29 mouse cellular contexts compared by ENCODE assay signal in the genomic region with DNA sequence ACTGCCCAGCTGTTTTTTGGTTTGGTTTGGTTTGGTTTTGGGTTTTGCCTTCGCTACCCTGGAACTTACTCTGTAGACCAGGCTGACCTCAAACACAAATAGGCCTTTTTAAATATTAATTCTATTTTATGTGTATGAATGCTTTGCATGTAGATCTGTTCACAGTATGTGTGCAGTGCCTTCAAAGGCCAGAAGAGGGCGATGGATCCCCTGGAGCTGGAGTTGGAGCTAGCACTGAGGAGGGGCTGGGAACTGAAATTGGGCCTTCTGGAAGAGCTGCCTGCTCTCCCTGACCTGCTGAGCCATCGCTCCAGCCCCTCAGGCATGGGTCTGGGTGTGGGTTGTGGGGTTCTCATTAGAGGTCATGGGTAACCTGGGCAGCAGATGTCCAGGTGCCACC. TPM values are rescaled to one million over a fixed set of nuclear protein-coding genes. Genes with fewer than 3 reads are reported as not detected.
DNase-seq lines count a peak whose midpoint lies in the region; ATAC-seq and TF ChIP-seq lines count a peak whose summit lies in the region.
"Had no signal": no experiment of that assay in that cellular context is flagged by ENCODE, and none has a peak within 500 bp of the region (broad histone marks: within the 10 kb centered on the region; RNA-seq: fewer than 3 reads in every experiment).

No protein-coding gene starts in this region.

- peak; percentile 14; the same call in 1 of the 2 replicates for TF ChIP-seq RAD21 in MEL (IDR thresholded peaks at IDR 0.05; ENCODE audit: low read depth, low read length)

- TF ChIP-seq POLR2A in heart, adult 2 months (IDR thresholded peaks at IDR 0.05; ENCODE audit: insufficient read depth, low read depth, low read length): no peak
- TF ChIP-seq POLR2A in MEL (IDR thresholded peaks at IDR 0.05; ENCODE audit: control insufficient read depth in 1 of 2, insufficient read depth in 1 of 2, low read depth in 1 of 2, low read length in 2 of 2, poor library complexity in 1 of 2): no peak

- no peaks in the 10 kb centered on the region for H3K36me3 ChIP-seq in heart, adult 2 months (ENCODE audit: control insufficient read depth, insufficient read depth, low read length)
- peaks cover 14% of the 10 kb centered on the region for H3K36me3 ChIP-seq in heart, embryonic 10.5 days
- no peaks in the 10 kb centered on the region for H3K36me3 ChIP-seq in liver, embryonic 14.5 days (replicated peaks; ENCODE audit: control insufficient read depth, insufficient read depth, low read depth)
- peaks cover 13% of the 10 kb centered on the region for H3K36me3 ChIP-seq in liver, embryonic 12.5 days
- peaks cover 7% of the 10 kb centered on the region for H3K36me3 ChIP-seq in E14TG2a.4 (ENCODE audit: insufficient read depth, low read length)
- H3K36me3 ChIP-seq in MEL (ENCODE audit: control insufficient read depth in 1 of 2, insufficient read depth in 2 of 2, low read length in 2 of 2): peaks cover 0 to 33% of the 10 kb centered on the region in 2 experiments; a peak in 2 of 4 replicates
- H3K36me3 ChIP-seq: neural tube, embryonic 13.5 days had no signal

- peaks cover 2% of the 10 kb centered on the region for H3K4me1 ChIP-seq in heart, adult 2 months (ENCODE audit: control insufficient read depth, insufficient read depth, low read length)
- peaks cover 22% of the 10 kb centered on the region for H3K4me1 ChIP-seq in heart, embryonic 10.5 days
- peaks cover 25 to 30% of the 10 kb centered on the region in 2 experiments for H3K4me1 ChIP-seq in liver, embryonic 14.5 days (replicated peaks; ENCODE audit: control insufficient read depth in 2 of 2, insufficient read depth in 2 of 2, low read length in 1 of 2)
- H3K4me1 ChIP-seq in liver, embryonic 12.5 days: peaks cover 54% of the 10 kb centered on the region
- H3K4me1 ChIP-seq in E14TG2a.4 (replicated peaks; ENCODE audit: low read depth, low read length) (peaks cover 28% of the 10 kb centered on the region), MEL (ENCODE audit: control insufficient read depth in 1 of 2, insufficient read depth in 2 of 2, low read length in 2 of 2) (peaks cover 22 to 33% of the 10 kb centered on the region in 2 experiments)
- H3K4me1 ChIP-seq: embryonic facial prominence, embryonic 13.5 days; hindbrain, embryonic 10.5 days had no signal

- 0 out of 2 replicates have a peak, but pooled peaks have one; percentile 8 for TF ChIP-seq CTCF in heart, adult 2 months (IDR thresholded peaks at IDR 0.05)
- peak; percentile 53 for TF ChIP-seq CTCF in liver, embryonic 14.5 days (IDR thresholded peaks at IDR 0.05; ENCODE audit: low read depth)
- TF ChIP-seq CTCF in E14TG2a.4 (conservative IDR thresholded peaks at IDR 0.05; ENCODE audit: low read length): peak; percentile 53
- peak; percentile 30 to 46 (median 38); a peak in 4 of 6 replicates for TF ChIP-seq CTCF in MEL (IDR thresholded peaks at IDR 0.05 in 2 of 3, conservative IDR thresholded peaks at IDR 0.05 in 1 of 3; ENCODE audit: control insufficient read depth in 1 of 3, insufficient read depth in 1 of 3, low read depth in 2 of 3, low read length in 3 of 3, poor library complexity in 1 of 3, severe bottlenecking in 1 of 3)

- WGBS in heart, adult 2 months: 92% methylated on average over 3 of the region's 3 CpGs
- WGBS in heart, embryonic 10.5 days: 88% methylated on average over 3 of the region's 3 CpGs
- 72% methylated on average over 3 of the region's 3 CpGs for WGBS in liver, embryonic 14.5 days (ENCODE audit: insufficient replicate concordance)
- 79% methylated on average over 3 of the region's 3 CpGs for WGBS in liver, embryonic 12.5 days (ENCODE audit: insufficient replicate concordance)

- H3K79me2 ChIP-seq in heart, adult 2 months (replicated peaks; ENCODE audit: control insufficient read depth, insufficient read depth, low read length): peaks cover 11% of the 10 kb centered on the region
- H3K79me2 ChIP-seq in MEL (ENCODE audit: control insufficient read depth, insufficient read depth, low read length, poor library complexity): no peaks in the 10 kb centered on the region

- no peak for ATAC-seq in liver, embryonic 14.5 days (ENCODE audit: insufficient read depth)
- ATAC-seq in liver, embryonic 12.5 days: no peak
- ATAC-seq: forebrain, embryonic 13.5 days had no signal

- H3K9ac ChIP-seq in heart, adult 2 months (ENCODE audit: low read depth, low read length): no peak overlapping the region
- H3K9ac ChIP-seq in liver, embryonic 14.5 days (replicated peaks): no peak overlapping the region
- no peak overlapping the region for H3K9ac ChIP-seq in liver, embryonic 12.5 days
- H3K9ac ChIP-seq in MEL (ENCODE audit: control insufficient read depth, low read depth, low read length, poor library complexity, severe bottlenecking): no peak overlapping the region
- H3K9ac ChIP-seq: embryonic facial prominence, embryonic 13.5 days; forebrain, embryonic 13.5 days; heart, embryonic 12.5 days; limb, embryonic 13.5 days; neural tube, embryonic 13.5 days had no signal

- no peak for TF ChIP-seq EP300 in heart, adult 2 months (IDR thresholded peaks at IDR 0.05; ENCODE audit: insufficient read depth, low read depth, low read length)
- TF ChIP-seq EP300 in liver, embryonic 14.5 days (IDR thresholded peaks at IDR 0.05; ENCODE audit: low read depth): no peak
- TF ChIP-seq EP300 in MEL (IDR thresholded peaks at IDR 0.05; ENCODE audit: low read depth in 1 of 2, low read length in 2 of 2): no peak

- no peak for DNase-seq in heart, adult 2 months
- no peak for DNase-seq in heart, embryonic 10.5 days (ENCODE audit: low spot score)
- DNase-seq in liver, embryonic 14.5 days (ENCODE audit: low read depth in 3 of 3, low spot score in 3 of 3): no peak
- peak; percentile 32 for DNase-seq in MEL (ENCODE audit: low read depth, low spot score)
- DNase-seq in T-cell, adult 2 months (ENCODE audit: low spot score): no peak
- no peak for DNase-seq in left cerebral cortex, postnatal 25 days (ENCODE audit: low spot score in 2 of 2)
- DNase-seq: adrenal gland, adult 2 months; cerebellum, adult 18-20 months; cerebellum, postnatal 25 days; heart, postnatal 10 days; kidney, adult 18-20 months; kidney, postnatal 14 days; lung, adult 18-20 months; lung, postnatal 36 days; midbrain, embryonic 14.5 days; retina, postnatal 1 day; right cerebral cortex, postnatal 25 days; spleen, adult 18-20 months; thymus, postnatal 25 days had no signal

- no peak overlapping the region for H3K4me2 ChIP-seq in liver, embryonic 14.5 days (ENCODE audit: low read depth)
- H3K4me2 ChIP-seq in liver, embryonic 12.5 days: no peak overlapping the region
- H3K4me2 ChIP-seq: embryonic facial prominence, embryonic 13.5 days; forebrain, embryonic 13.5 days; heart, embryonic 12.5 days; limb, embryonic 13.5 days; neural tube, embryonic 13.5 days had no signal

- H3K4me3 ChIP-seq in heart, adult 2 months: no peak overlapping the region
- no peak overlapping the region for H3K4me3 ChIP-seq in heart, embryonic 10.5 days
- no peak overlapping the region for H3K4me3 ChIP-seq in liver, embryonic 14.5 days (ENCODE audit: insufficient read depth in 1 of 2, low read depth in 2 of 2, low read length in 2 of 2)
- H3K4me3 ChIP-seq in liver, embryonic 12.5 days: no peak overlapping the region
- no peak overlapping the region for H3K4me3 ChIP-seq in E14TG2a.4 (replicated peaks; ENCODE audit: low read length)
- no peak overlapping the region for H3K4me3 ChIP-seq in MEL (ENCODE audit: control insufficient read depth in 1 of 2, insufficient read depth in 1 of 2, low read depth in 2 of 2, low read length in 2 of 2)
- H3K4me3 ChIP-seq: embryonic facial prominence, embryonic 13.5 days; erythroblast, embryonic 14.5 days; forebrain, embryonic 13.5 days; heart, embryonic 12.5 days; hindbrain, embryonic 10.5 days; limb, embryonic 13.5 days; myocyte; neural tube, embryonic 13.5 days had no signal

- no peaks in the 10 kb centered on the region for H3K9me3 ChIP-seq in heart, embryonic 10.5 days
- no peaks in the 10 kb centered on the region for H3K9me3 ChIP-seq in liver, embryonic 14.5 days (ENCODE audit: control insufficient read depth, low read length)
- no peaks in the 10 kb centered on the region for H3K9me3 ChIP-seq in liver, embryonic 12.5 days (replicated peaks)
- H3K9me3 ChIP-seq in E14TG2a.4 (ENCODE audit: low read length) (no peaks in the 10 kb centered on the region), MEL (replicated peaks; ENCODE audit: insufficient read depth, low read length) (no peaks in the 10 kb centered on the region)
- H3K9me3 ChIP-seq: embryonic facial prominence, embryonic 13.5 days; forebrain, embryonic 13.5 days; hindbrain, embryonic 10.5 days; limb, embryonic 13.5 days; neural tube, embryonic 13.5 days had no signal

- intact Hi-C loops in heart, adult 2 months (cut with DNase I): no loop called here
- intact Hi-C loops in left cerebral cortex, postnatal 25 days (cut with DNase I): no loop called here

- H3K27me3 ChIP-seq in heart, adult 2 months (ENCODE audit: control insufficient read depth, insufficient read depth, low read length): no peaks in the 10 kb centered on the region
- H3K27me3 ChIP-seq in heart, embryonic 10.5 days (ENCODE audit: insufficient read depth, poor library complexity, severe bottlenecking): no peaks in the 10 kb centered on the region
- H3K27me3 ChIP-seq in liver, embryonic 14.5 days (ENCODE audit: control insufficient read depth, insufficient read depth, low read length): no peaks in the 10 kb centered on the region
- H3K27me3 ChIP-seq in liver, embryonic 12.5 days (replicated peaks): no peaks in the 10 kb centered on the region
- H3K27me3 ChIP-seq in E14TG2a.4 (ENCODE audit: insufficient read depth, low read length) (no peaks in the 10 kb centered on the region), MEL (ENCODE audit: control insufficient read depth in 1 of 2, insufficient read depth in 2 of 2, low read length in 2 of 2) (no peaks in the 10 kb centered on the region)
- H3K27me3 ChIP-seq: embryonic facial prominence, embryonic 13.5 days; forebrain, embryonic 13.5 days; heart, embryonic 12.5 days; limb, embryonic 13.5 days; neural tube, embryonic 13.5 days had no signal

- H3K27ac ChIP-seq in heart, adult 2 months: no peak overlapping the region
- no peak overlapping the region for H3K27ac ChIP-seq in heart, embryonic 10.5 days
- H3K27ac ChIP-seq in liver, embryonic 14.5 days: no peak overlapping the region
- H3K27ac ChIP-seq in liver, embryonic 12.5 days: no peak overlapping the region
- no peak overlapping the region for H3K27ac ChIP-seq in MEL (ENCODE audit: control insufficient read depth, low read depth, low read length)
- H3K27ac ChIP-seq: embryonic facial prominence, embryonic 13.5 days; forebrain, embryonic 13.5 days; hindbrain, embryonic 10.5 days; limb, embryonic 13.5 days; neural tube, embryonic 13.5 days had no signal

RNA-seq across cellular contexts. Expression of a gene that starts 16.6 kb away (rescaled TPM):
- total RNA-seq in heart, adult 2 months (2021): 10 to 100 TPM; 25.7 to 27.3 TPM
- polyA plus RNA-seq in heart, adult 2 months (2012; rRNA removed): 14.1 and 19.1 TPM in 2 replicates
- 140 and 141 TPM in 2 replicates for polyA plus RNA-seq in heart, embryonic 10.5 days (2016; fragmentation: Nextera tagmentation; extraction: Ambion mirVana)
- polyA plus RNA-seq in liver, embryonic 14.5 days (2012; rRNA removed): 41.5 and 50.6 TPM in 2 replicates
- polyA plus RNA-seq in liver, embryonic 14.5 days (2014; fragmentation: Nextera tagmentation; extraction: Ambion mirVana): 57.1 and 61.0 TPM in 2 replicates
- 113 and 121 TPM in 2 replicates for polyA plus RNA-seq in liver, embryonic 12.5 days (2016; fragmentation: Nextera tagmentation; extraction: Ambion mirVana)
- total RNA-seq in MEL (2012; rRNA removed): 191 and 197 TPM in 2 replicates
- polyA plus RNA-seq in MEL (2012; ENCODE audit: insufficient read depth in 1 of 2, insufficient read length in 2 of 2, low read depth in 1 of 2, low replicate concordance in 2 of 2, missing spikeins in 1 of 2): 100 to 1,000 TPM in 1 of 2 experiments, not detected in 1; 281 TPM
- 100 to 1,000 TPM; 210 to 216 TPM for total RNA-seq in left cerebral cortex, postnatal 25 days (2021)

RNA-seq across cellular contexts. Expression of a gene that starts 17.1 kb away (rescaled TPM):
- 10 to 100 TPM; 65.5 to 74.9 TPM for total RNA-seq in heart, adult 2 months (2021)
- polyA plus RNA-seq in heart, adult 2 months (2012; rRNA removed): 30.9 and 35.9 TPM in 2 replicates
- polyA plus RNA-seq in heart, embryonic 10.5 days (2016; fragmentation: Nextera tagmentation; extraction: Ambion mirVana): 30.1 and 34.2 TPM in 2 replicates
- 5.2 and 5.7 TPM in 2 replicates for polyA plus RNA-seq in liver, embryonic 14.5 days (2012; rRNA removed)
- polyA plus RNA-seq in liver, embryonic 14.5 days (2014; fragmentation: Nextera tagmentation; extraction: Ambion mirVana): 4.0 and 5.3 TPM in 2 replicates
- polyA plus RNA-seq in liver, embryonic 12.5 days (2016; fragmentation: Nextera tagmentation; extraction: Ambion mirVana): 9.8 and 10.0 TPM in 2 replicates
- total RNA-seq in MEL (2012; rRNA removed): 16.9 and 18.2 TPM in 2 replicates
- 100 to 1,000 TPM in 1 of 2 experiments, 10 to 100 TPM in 1; 41.5 to 108 TPM for polyA plus RNA-seq in MEL (2012; ENCODE audit: insufficient read depth in 1 of 2, insufficient read length in 2 of 2, low read depth in 1 of 2, low replicate concordance in 2 of 2, missing spikeins in 1 of 2)
- total RNA-seq in left cerebral cortex, postnatal 25 days (2021): 100 to 1,000 TPM; 174 to 178 TPM

RNA-seq across cellular contexts. Expression of a gene that starts 40.3 kb away (rescaled TPM):
- 100 to 1,000 TPM in 1 of 2 experiments, 10 to 100 TPM in 1; 46.7 to 127 TPM for total RNA-seq in heart, adult 2 months (2021)
- polyA plus RNA-seq in heart, adult 2 months (2012; rRNA removed): 76.7 and 100 TPM in 2 replicates
- polyA plus RNA-seq in heart, embryonic 10.5 days (2016; fragmentation: Nextera tagmentation; extraction: Ambion mirVana): 17.3 and 20.2 TPM in 2 replicates
- 4.4 and 5.1 TPM in 2 replicates for polyA plus RNA-seq in liver, embryonic 14.5 days (2012; rRNA removed)
- polyA plus RNA-seq in liver, embryonic 14.5 days (2014; fragmentation: Nextera tagmentation; extraction: Ambion mirVana): 2.7 and 5.0 TPM in 2 replicates
- polyA plus RNA-seq in liver, embryonic 12.5 days (2016; fragmentation: Nextera tagmentation; extraction: Ambion mirVana): 8.4 and 9.5 TPM in 2 replicates
- total RNA-seq in MEL (2012; rRNA removed): 11.6 and 12.3 TPM in 2 replicates
- polyA plus RNA-seq in MEL (2012; ENCODE audit: insufficient read depth in 1 of 2, insufficient read length in 2 of 2, low read depth in 1 of 2, low replicate concordance in 2 of 2, missing spikeins in 1 of 2): 10 to 100 TPM in 1 of 2 experiments, not detected in 1; 21.7 TPM
- total RNA-seq in left cerebral cortex, postnatal 25 days (2021): 100 to 1,000 TPM; 220 to 246 TPM
